Mouse (Mus musculus) forebrain, embryonic 12.5 days (tissue): ENCODE measurements around the gene Tnni1. TPM values are rescaled to one million over a fixed set of nuclear protein-coding genes. Genes with fewer than 3 reads are reported as not detected.

Experiments
- ATAC-seq: fragments of 200-750 bp; cut with Nextera tagmentation; 2 replicates; pipeline ENCODE4 v1.8.0; 2017; ENCODE audit warnings: moderate TSS enrichment; ENCODE audit not compliant: low FRiP score
- H3K27ac ChIP-seq: fragments of 300-500 bp; sonication (generic); 2 replicates; pipeline ENCODE4 v1.5.1; 2016; ENCODE audit warnings: mild to moderate bottlenecking
- H3K27me3 ChIP-seq: fragments of 300-500 bp; sonication (generic); 2 replicates; pipeline ENCODE4 v1.6.1; 2016; ENCODE audit warnings: mild to moderate bottlenecking
- H3K36me3 ChIP-seq: fragments of 300-500 bp; sonication (generic); replicated peaks from 2 replicates; pipeline ENCODE4 v1.6.1; 2016; ENCODE audit warnings: mild to moderate bottlenecking
- H3K4me1 ChIP-seq: fragments of 300-500 bp; sonication (generic); 2 replicates; pipeline ENCODE4 v1.6.1; 2016
- H3K4me2 ChIP-seq: fragments of 300-500 bp; sonication (generic); 2 replicates; pipeline ENCODE4 v1.6.1; 2016; ENCODE audit warnings: mild to moderate bottlenecking, moderate library complexity
- H3K4me3 ChIP-seq: fragments of 300-500 bp; sonication (generic); replicated peaks from 2 replicates; pipeline ENCODE4 v1.5.1; 2016; ENCODE audit warnings: mild to moderate bottlenecking
- H3K9ac ChIP-seq: fragments of 300-500 bp; sonication (generic); 2 replicates; pipeline ENCODE4 v1.6.1; 2016; ENCODE audit warnings: mild to moderate bottlenecking
- H3K9me3 ChIP-seq: fragments of 300-500 bp; sonication (generic); 2 replicates; pipeline ENCODE4 v1.6.1; 2016
- WGBS: fragments of 180-500 bp; shearing (Covaris S2); methylation state at CpG from one replicate; pipeline ENCODE4 v1.1.7; 2016; 5-methylcytosine and 5-hydroxymethylcytosine counted together
- polyA plus RNA-seq: library from polyadenylated mRNA; unstranded; fragments of >200 nt; fragmentation: Nextera tagmentation; extraction: Ambion mirVana; gene quantifications from 2 replicates; pipeline ENCODE4 v1.2.1, GENCODE M21; 2016

Gene Tnni1
- polyA plus RNA-seq, 1 experiment from 2014 or later = 1.4 TPM

DNA sequence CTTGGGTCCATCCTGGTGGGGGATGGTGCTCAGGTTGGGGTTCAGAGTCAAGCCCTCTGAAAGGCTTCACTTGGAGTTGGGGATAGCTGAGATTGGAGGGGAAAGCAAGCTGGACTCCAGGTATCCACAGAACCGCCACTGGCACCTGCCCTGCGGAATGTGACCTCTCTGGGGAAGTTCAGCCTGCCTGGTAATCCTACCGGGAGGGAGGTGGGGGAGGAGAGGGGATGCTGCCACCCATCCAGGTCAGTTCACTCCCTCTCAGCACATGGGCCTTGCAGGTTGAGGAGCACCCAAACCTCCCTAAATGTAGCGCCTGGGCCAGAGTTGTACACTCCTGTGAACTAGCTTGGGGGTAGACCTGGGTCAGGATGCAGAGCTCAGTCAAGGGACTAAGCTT is 76.8 kb downstream of the Tnni1 start:
- 62% methylated on average over 4 of the region's 4 CpGs for WGBS
- no peak for ATAC-seq
- no peak overlapping the region for H3K27ac ChIP-seq

DNA sequence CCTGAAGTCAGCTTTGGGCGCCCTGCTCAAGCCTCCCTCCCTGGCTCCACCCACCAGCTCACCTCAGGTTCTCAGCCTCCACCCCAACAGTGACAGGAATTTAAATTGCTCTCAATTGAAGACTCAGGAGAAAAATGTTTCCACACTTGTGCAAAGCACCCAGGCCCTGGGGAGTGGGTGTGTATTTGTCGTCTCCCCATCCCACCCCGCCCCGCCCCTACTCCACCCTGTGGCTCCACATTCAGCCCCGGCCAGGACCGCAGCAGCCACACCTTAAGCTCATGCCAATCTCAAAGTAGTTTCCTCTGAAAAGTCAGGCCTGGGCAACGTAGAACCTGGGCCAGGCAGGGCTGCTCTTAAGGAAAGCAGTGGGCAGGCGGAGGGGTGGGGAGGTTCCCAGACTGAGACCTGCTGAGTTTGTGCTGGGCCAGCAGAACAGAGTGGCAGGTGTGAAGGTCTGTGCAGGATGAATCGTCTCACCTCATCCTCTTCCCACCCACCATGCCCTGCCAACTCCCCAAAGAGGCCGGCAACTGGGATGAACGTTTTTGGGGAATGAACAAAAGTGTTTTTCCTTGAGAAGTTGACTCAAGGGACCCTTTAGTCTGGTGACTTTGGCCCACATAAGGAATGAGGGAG is 78.0 kb downstream of the Tnni1 start:
- ATAC-seq = no peak
- H3K27ac ChIP-seq = no peak overlapping the region
- no peaks in the 10 kb centered on the region for H3K36me3 ChIP-seq
- H3K4me1 ChIP-seq = peaks cover 8% of the 10 kb centered on the region
- no peak overlapping the region for H3K4me3 ChIP-seq
- H3K9ac ChIP-seq = no peak overlapping the region
- WGBS = 68% methylated on average over 11 of the region's 11 CpGs
- H3K4me2 ChIP-seq = no peak overlapping the region
- H3K9me3 ChIP-seq = no peaks in the 10 kb centered on the region
- H3K27me3 ChIP-seq = no peaks in the 10 kb centered on the region

More for the DNA sequence above, 76.8 kb downstream of the Tnni1 start:
- H3K9ac ChIP-seq = no peak overlapping the region
- no peaks in the 10 kb centered on the region for H3K27me3 ChIP-seq
- no peaks in the 10 kb centered on the region for H3K9me3 ChIP-seq
- H3K4me3 ChIP-seq = no peak overlapping the region
- no peaks in the 10 kb centered on the region for H3K36me3 ChIP-seq
- H3K4me2 ChIP-seq = no peak overlapping the region
- peaks cover 18% of the 10 kb centered on the region for H3K4me1 ChIP-seq

DNA sequence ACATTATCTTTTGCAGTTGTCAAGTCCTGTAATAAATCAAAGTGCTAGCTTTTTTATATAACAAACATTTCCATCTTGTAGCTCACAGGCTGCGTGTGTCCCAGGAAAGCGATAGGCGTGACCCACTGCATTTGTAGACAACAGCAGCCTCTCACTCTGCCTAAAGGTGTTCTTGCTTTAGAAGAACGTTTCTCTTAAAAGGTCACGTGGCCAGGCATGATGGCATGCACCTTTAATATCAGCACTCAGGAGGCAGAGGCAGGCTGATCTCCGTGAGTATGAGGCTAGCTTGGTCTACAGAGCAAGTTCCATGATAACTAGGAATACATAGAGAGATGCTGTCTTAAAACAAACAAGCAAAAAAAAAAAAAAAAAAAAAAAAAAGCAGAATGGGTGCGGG is 79.3 kb downstream of the Tnni1 start:
- H3K27me3 ChIP-seq = no peaks in the 10 kb centered on the region
- no peaks in the 10 kb centered on the region for H3K4me1 ChIP-seq
- no peaks in the 10 kb centered on the region for H3K9me3 ChIP-seq
- H3K4me3 ChIP-seq = no peak overlapping the region
- H3K36me3 ChIP-seq = no peaks in the 10 kb centered on the region
- ATAC-seq = no peak
- 92% methylated on average over 7 of the region's 7 CpGs for WGBS
- no peak overlapping the region for H3K27ac ChIP-seq
- no peak overlapping the region for H3K4me2 ChIP-seq
- H3K9ac ChIP-seq = no peak overlapping the region

Other genes with a start within 250 kb of the Tnni1 start
- 32.4 and 37.9 TPM in 2 replicates for gene Nav1, start 172.1 kb upstream of the Tnni1 start, polyA plus RNA-seq
- 31.6 and 33.9 TPM in 2 replicates for gene Csrp1, start 59.4 kb upstream of the Tnni1 start, polyA plus RNA-seq
- 14.8 and 16.9 TPM in 2 replicates for gene Phlda3, start 13.3 kb upstream of the Tnni1 start, polyA plus RNA-seq
- 0.84 and 0.87 TPM in 2 replicates for gene Lad1, start 39.2 kb downstream of the Tnni1 start, polyA plus RNA-seq
- 1.5 TPM in 2 replicates for gene Tnnt2, start 56.9 kb downstream of the Tnni1 start, polyA plus RNA-seq
- gene Pkp1, start 139.8 kb downstream of the Tnni1 start, polyA plus RNA-seq = 0.13 and 0.20 TPM in 2 replicates
- not detected in 2 replicates for gene Igfn1, start 226.9 kb downstream of the Tnni1 start, polyA plus RNA-seq
- gene Tmem9, start 228.7 kb downstream of the Tnni1 start, polyA plus RNA-seq = 126 and 128 TPM in 2 replicates